Mouse (Mus musculus): ENCODE results near the gene Inpp4b. TPM values are rescaled to one million over a fixed set of nuclear protein-coding genes. Genes with fewer than 3 reads are reported as not detected.
"Not testable (repeated sequence)": the region's sequence is repeated elsewhere in the genome, so short reads cannot be mapped to it uniquely, and the experiment has no call there.

Gene Inpp4b
- polyA plus RNA-seq, 1 experiment: 0.02 TPM

- no peaks in the 10 kb centered on the region for H3K36me3 ChIP-seq (ENCODE audit: control insufficient read depth, insufficient read depth)
- TF ChIP-seq FOSL1 (IDR thresholded peaks at IDR 0.05; ENCODE audit: insufficient read depth, low read length, poor library complexity, severe bottlenecking) (no peak), MYOG (IDR thresholded peaks at IDR 0.05; ENCODE audit: control insufficient read depth, extremely low read depth, insufficient read length) (no peak), USF1 (IDR thresholded peaks at IDR 0.05; ENCODE audit: low read depth) (no peak)
- no peak overlapping the region for H3ac ChIP-seq (ENCODE audit: control insufficient read depth, insufficient read length, low read depth)
- H3K79me2 ChIP-seq (ENCODE audit: control insufficient read depth, insufficient read depth): no peaks in the 10 kb centered on the region
- no peak overlapping the region for H3K4me3 ChIP-seq (ENCODE audit: insufficient read depth, poor library complexity, severe bottlenecking)
- no peaks in the 10 kb centered on the region for H3K79me3 ChIP-seq (ENCODE audit: low read depth)
- no peaks in the 10 kb centered on the region for H3K27me3 ChIP-seq (ENCODE audit: control insufficient read depth, insufficient read depth, insufficient read length)
Measured at GRCm38 (mm10) chr8:81807578-81807977, 465.2 kb downstream of the Inpp4b start.

DNA sequence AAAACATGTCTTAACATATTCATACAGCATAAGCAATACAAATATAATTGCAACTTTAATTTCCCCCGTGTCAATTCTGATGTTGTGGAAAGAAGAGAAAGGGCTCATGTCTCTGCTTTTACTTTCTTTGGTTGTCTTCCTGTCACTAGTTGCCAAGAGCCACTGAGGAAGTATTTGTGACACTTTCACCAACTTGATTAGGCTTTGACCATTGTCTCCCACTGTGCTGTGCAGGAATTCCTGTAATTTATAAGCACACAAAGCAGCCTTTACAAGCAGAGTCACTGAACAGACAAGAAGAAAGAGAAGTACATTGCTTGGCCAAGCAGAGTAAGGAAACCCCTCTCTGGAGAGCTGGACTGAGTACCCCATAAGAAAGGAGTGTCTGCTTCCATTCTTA lies 466.1 kb downstream of the Inpp4b start:
- no peaks in the 10 kb centered on the region for H3K36me3 ChIP-seq (ENCODE audit: control insufficient read depth, insufficient read depth)
- TF ChIP-seq FOSL1 (IDR thresholded peaks at IDR 0.05; ENCODE audit: insufficient read depth, low read length, poor library complexity, severe bottlenecking): no peak
- TF ChIP-seq USF1 (IDR thresholded peaks at IDR 0.05; ENCODE audit: low read depth): no peak
- no peak for TF ChIP-seq CEBPB (IDR thresholded peaks at IDR 0.05; ENCODE audit: low read depth)
- no peak for TF ChIP-seq MYOG (IDR thresholded peaks at IDR 0.05; ENCODE audit: control insufficient read depth, extremely low read depth, insufficient read length)
- no peak for TF ChIP-seq MAX (IDR thresholded peaks at IDR 0.05)
- no peak for TF ChIP-seq CTCF (IDR thresholded peaks at IDR 0.05; ENCODE audit: control insufficient read depth, insufficient read depth, insufficient read length)
- TF ChIP-seq MYOD1 (IDR thresholded peaks at IDR 0.05; ENCODE audit: control insufficient read depth, insufficient read length, low read depth): no peak
- no peak overlapping the region for H3K4me3 ChIP-seq (ENCODE audit: insufficient read depth, poor library complexity, severe bottlenecking)
- H3ac ChIP-seq (ENCODE audit: control insufficient read depth, insufficient read length, low read depth): no peak overlapping the region
- H3K79me2 ChIP-seq (ENCODE audit: control insufficient read depth, insufficient read depth): no peaks in the 10 kb centered on the region
- H3K79me3 ChIP-seq (ENCODE audit: low read depth): no peaks in the 10 kb centered on the region
- no peaks in the 10 kb centered on the region for H3K27me3 ChIP-seq (ENCODE audit: control insufficient read depth, insufficient read depth, insufficient read length)

- H3K79me2 ChIP-seq (ENCODE audit: control insufficient read depth, insufficient read depth); H3K36me3 ChIP-seq (ENCODE audit: control insufficient read depth, insufficient read depth); H3ac ChIP-seq (ENCODE audit: control insufficient read depth, insufficient read length, low read depth); H3K27me3 ChIP-seq (ENCODE audit: control insufficient read depth, insufficient read depth, insufficient read length); H3K4me3 ChIP-seq (ENCODE audit: insufficient read depth, poor library complexity, severe bottlenecking); H3K79me3 ChIP-seq (ENCODE audit: low read depth): not testable (repeated sequence)
Measured at GRCm38 (mm10) chr8:81809414-81809813, 467.1 kb downstream of the Inpp4b start.

- H3K27me3 ChIP-seq (ENCODE audit: control insufficient read depth, insufficient read depth, insufficient read length): no peaks in the 10 kb centered on the region
- no peak overlapping the region for H3ac ChIP-seq (ENCODE audit: control insufficient read depth, insufficient read length, low read depth)
- H3K4me3 ChIP-seq (ENCODE audit: insufficient read depth, poor library complexity, severe bottlenecking): no peak overlapping the region
- no peaks in the 10 kb centered on the region for H3K36me3 ChIP-seq (ENCODE audit: control insufficient read depth, insufficient read depth)
- TF ChIP-seq CEBPB (IDR thresholded peaks at IDR 0.05; ENCODE audit: low read depth) (no peak), MAX (IDR thresholded peaks at IDR 0.05) (no peak), MYOD1 (IDR thresholded peaks at IDR 0.05; ENCODE audit: control insufficient read depth, insufficient read length, low read depth) (no peak), USF1 (IDR thresholded peaks at IDR 0.05; ENCODE audit: low read depth) (no peak), CTCF (IDR thresholded peaks at IDR 0.05; ENCODE audit: control insufficient read depth, insufficient read depth, insufficient read length) (no peak), FOSL1 (IDR thresholded peaks at IDR 0.05; ENCODE audit: insufficient read depth, low read length, poor library complexity, severe bottlenecking) (no peak), MYOG (IDR thresholded peaks at IDR 0.05; ENCODE audit: control insufficient read depth, extremely low read depth, insufficient read length) (no peak)
- H3K79me2 ChIP-seq (ENCODE audit: control insufficient read depth, insufficient read depth): no peaks in the 10 kb centered on the region
- no peaks in the 10 kb centered on the region for H3K79me3 ChIP-seq (ENCODE audit: low read depth)
Measured at GRCm38 (mm10) chr8:81812051-81812751, 469.8 kb downstream of the Inpp4b start.

GRCm38 (mm10) chr8:81814742-81815141 lies 472.4 kb downstream of the Inpp4b start:
- Histone ChIP-seq H3K79me3 (ENCODE audit: low read depth) (no peaks in the 10 kb centered on the region), H3K36me3 (ENCODE audit: control insufficient read depth, insufficient read depth) (no peaks in the 10 kb centered on the region), H3K27me3 (ENCODE audit: control insufficient read depth, insufficient read depth, insufficient read length) (no peaks in the 10 kb centered on the region), H3K4me3 (ENCODE audit: insufficient read depth, poor library complexity, severe bottlenecking) (no peak overlapping the region), H3ac (ENCODE audit: control insufficient read depth, insufficient read length, low read depth) (no peak overlapping the region), H3K79me2 (ENCODE audit: control insufficient read depth, insufficient read depth) (no peaks in the 10 kb centered on the region)
- TF ChIP-seq FOSL1 (IDR thresholded peaks at IDR 0.05; ENCODE audit: insufficient read depth, low read length, poor library complexity, severe bottlenecking) (no peak), MYOD1 (IDR thresholded peaks at IDR 0.05; ENCODE audit: control insufficient read depth, insufficient read length, low read depth) (no peak), MYOG (IDR thresholded peaks at IDR 0.05; ENCODE audit: control insufficient read depth, extremely low read depth, insufficient read length) (no peak), CEBPB (IDR thresholded peaks at IDR 0.05; ENCODE audit: low read depth) (no peak), USF1 (IDR thresholded peaks at IDR 0.05; ENCODE audit: low read depth) (no peak), CTCF (IDR thresholded peaks at IDR 0.05; ENCODE audit: control insufficient read depth, insufficient read depth, insufficient read length) (no peak), MAX (IDR thresholded peaks at IDR 0.05) (no peak)

- no peak overlapping the region for H3ac ChIP-seq (ENCODE audit: control insufficient read depth, insufficient read length, low read depth)
- TF ChIP-seq CTCF (IDR thresholded peaks at IDR 0.05; ENCODE audit: control insufficient read depth, insufficient read depth, insufficient read length): no peak
- TF ChIP-seq CEBPB (IDR thresholded peaks at IDR 0.05; ENCODE audit: low read depth): no peak
- TF ChIP-seq MAX (IDR thresholded peaks at IDR 0.05): no peak
- no peak for TF ChIP-seq USF1 (IDR thresholded peaks at IDR 0.05; ENCODE audit: low read depth)
- no peak for TF ChIP-seq FOSL1 (IDR thresholded peaks at IDR 0.05; ENCODE audit: insufficient read depth, low read length, poor library complexity, severe bottlenecking)
- no peak for TF ChIP-seq MYOD1 (IDR thresholded peaks at IDR 0.05; ENCODE audit: control insufficient read depth, insufficient read length, low read depth)
- no peak for TF ChIP-seq MYOG (IDR thresholded peaks at IDR 0.05; ENCODE audit: control insufficient read depth, extremely low read depth, insufficient read length)
- no peaks in the 10 kb centered on the region for H3K27me3 ChIP-seq (ENCODE audit: control insufficient read depth, insufficient read depth, insufficient read length)
- no peaks in the 10 kb centered on the region for H3K36me3 ChIP-seq (ENCODE audit: control insufficient read depth, insufficient read depth)
- no peaks in the 10 kb centered on the region for H3K79me2 ChIP-seq (ENCODE audit: control insufficient read depth, insufficient read depth)
- no peak overlapping the region for H3K4me3 ChIP-seq (ENCODE audit: insufficient read depth, poor library complexity, severe bottlenecking)
- no peaks in the 10 kb centered on the region for H3K79me3 ChIP-seq (ENCODE audit: low read depth)
Measured at GRCm38 (mm10) chr8:81815551-81815950, 473.2 kb downstream of the Inpp4b start.

Measured in C2C12 (cell line).